Mouse (Mus musculus): ENCODE measurements around the gene Plk1. TPM values are rescaled to one million over a fixed set of nuclear protein-coding genes. Genes with fewer than 3 reads are reported as not detected.

The Plk1 gene
- polyA plus RNA-seq, 1 experiment from 2014 or later, result 150 TPM

- H3K9me3 ChIP-seq (replicated peaks), result 0 out of 2 replicates have a peak, but pooled peaks cover 6% of the 10 kb centered on the region
- no peak overlapping the region for H3K27ac ChIP-seq
- WGBS, result 35% methylated on average over 4 of the region's 4 CpGs
- H3K9ac ChIP-seq, result no peak overlapping the region
- H3K4me2 ChIP-seq, result no peak overlapping the region
- no peak overlapping the region for H3K4me3 ChIP-seq (replicated peaks)
- no peaks in the 10 kb centered on the region for H3K4me1 ChIP-seq
- no peaks in the 10 kb centered on the region for H3K27me3 ChIP-seq
- no peaks in the 10 kb centered on the region for H3K36me3 ChIP-seq
- no peak for ATAC-seq (replicated peaks; ENCODE audit: low FRiP score)
Observed at GRCm38 (mm10) chr7:122197306-122197705, 38.1 kb downstream of the Plk1 start.

GRCm38 (mm10) chr7:122199296-122199695 lies 40.1 kb downstream of the Plk1 start:
- H3K4me2 ChIP-seq, result no peak overlapping the region
- no peaks in the 10 kb centered on the region for H3K36me3 ChIP-seq
- H3K9me3 ChIP-seq (replicated peaks), result 0 out of 2 replicates have a peak, but pooled peaks cover 6% of the 10 kb centered on the region
- H3K27ac ChIP-seq, result no peak overlapping the region
- ATAC-seq (replicated peaks; ENCODE audit: low FRiP score), result no peak
- H3K9ac ChIP-seq, result no peak overlapping the region
- H3K4me1 ChIP-seq, result no peaks in the 10 kb centered on the region
- WGBS, result 30% methylated on average over 5 of the region's 5 CpGs
- no peaks in the 10 kb centered on the region for H3K27me3 ChIP-seq
- no peak overlapping the region for H3K4me3 ChIP-seq (replicated peaks)

GRCm38 (mm10) chr7:122203936-122204335 lies 44.7 kb downstream of the Plk1 start:
- Histone ChIP-seq H3K27ac (no peak overlapping the region), H3K4me3 (replicated peaks) (no peak overlapping the region), H3K9me3 (replicated peaks) (no peaks in the 10 kb centered on the region), H3K27me3 (peaks cover 4% of the 10 kb centered on the region; the same call in 1 of the 2 replicates), H3K9ac (no peak overlapping the region), H3K4me2 (no peak overlapping the region), H3K36me3 (no peaks in the 10 kb centered on the region), H3K4me1 (no peaks in the 10 kb centered on the region)
- no peak for ATAC-seq (replicated peaks; ENCODE audit: low FRiP score)
- 18% methylated on average over 2 of the region's 2 CpGs for WGBS

GRCm38 (mm10) chr7:122206121-122206520 lies 46.9 kb downstream of the Plk1 start:
- no peaks in the 10 kb centered on the region for H3K4me1 ChIP-seq
- no peaks in the 10 kb centered on the region for H3K36me3 ChIP-seq
- no peak overlapping the region for H3K4me3 ChIP-seq (replicated peaks)
- H3K27me3 ChIP-seq, result peaks cover 4% of the 10 kb centered on the region; the same call in 1 of the 2 replicates
- H3K9ac ChIP-seq, result no peak overlapping the region
- H3K4me2 ChIP-seq, result no peak overlapping the region
- no peak for ATAC-seq (replicated peaks; ENCODE audit: low FRiP score)
- H3K9me3 ChIP-seq (replicated peaks), result no peaks in the 10 kb centered on the region
- WGBS, result 79% methylated on average over 2 of the region's 2 CpGs
- H3K27ac ChIP-seq, result no peak overlapping the region

- Histone ChIP-seq H3K4me1 (no peaks in the 10 kb centered on the region), H3K27ac (no peak overlapping the region), H3K4me2 (no peak overlapping the region), H3K27me3 (peaks cover 4% of the 10 kb centered on the region; the same call in 1 of the 2 replicates), H3K36me3 (no peaks in the 10 kb centered on the region), H3K4me3 (replicated peaks) (no peak overlapping the region), H3K9me3 (replicated peaks) (no peaks in the 10 kb centered on the region), H3K9ac (no peak overlapping the region)
- no peak for ATAC-seq (replicated peaks; ENCODE audit: low FRiP score)
- WGBS, result 42% methylated on average over 7 of the region's 7 CpGs
Observed at GRCm38 (mm10) chr7:122208276-122209021, 49.2 kb downstream of the Plk1 start.

- 11% methylated on average over 18 of the region's 20 CpGs for WGBS
- Histone ChIP-seq H3K9me3 (replicated peaks) (peaks cover 3% of the 10 kb centered on the region; the same call in 1 of the 2 replicates), H3K36me3 (no peaks in the 10 kb centered on the region), H3K4me2 (peak within 1 kb of the TSS; percentile 58), H3K27ac (0 out of 2 replicates have a peak within 1 kb of the TSS, but pooled peaks have one; percentile 7), H3K4me1 (peaks cover 9% of the 10 kb centered on the region), H3K9ac (no peak within 1 kb of the TSS), H3K4me3 (replicated peaks) (peak within 1 kb of the TSS; percentile 32), H3K27me3 (peaks cover 8% of the 10 kb centered on the region; the same call in 1 of the 2 replicates)
- peak; percentile 84 for ATAC-seq (replicated peaks; ENCODE audit: low FRiP score)
Observed at GRCm38 (mm10) chr7:122219315-122219801, 60.1 kb downstream of the Plk1 start, which contains the start of gene Chp2. Chp2 (plus strand) TSS chr7:122219496.

Other genes starting within 250 kb of the Plk1 start
- gene Cog7, start 177.7 kb upstream of the Plk1 start, polyA plus RNA-seq (2015; fragmentation: Nextera tagmentation; extraction: Ambion mirVana), result 29.1 and 29.5 TPM in 2 replicates
- 89.4 and 95.4 TPM in 2 replicates for gene Gga2, start 138.2 kb upstream of the Plk1 start, polyA plus RNA-seq (2015; fragmentation: Nextera tagmentation; extraction: Ambion mirVana)
- 65.3 and 66.2 TPM in 2 replicates for gene Ubfd1, start 92.3 kb upstream of the Plk1 start, polyA plus RNA-seq (2015; fragmentation: Nextera tagmentation; extraction: Ambion mirVana)
- 18.6 TPM in 2 replicates for gene Ears2, start 92.2 kb upstream of the Plk1 start, polyA plus RNA-seq (2015; fragmentation: Nextera tagmentation; extraction: Ambion mirVana)
- 703 and 789 TPM in 2 replicates for gene Ndufab1, start 57.6 kb upstream of the Plk1 start, polyA plus RNA-seq (2015; fragmentation: Nextera tagmentation; extraction: Ambion mirVana)
- 18.5 and 20.5 TPM in 2 replicates for gene Palb2, start 26.5 kb upstream of the Plk1 start, polyA plus RNA-seq (2015; fragmentation: Nextera tagmentation; extraction: Ambion mirVana)
- 112 and 118 TPM in 2 replicates for gene Dctn5, start 26.4 kb upstream of the Plk1 start, polyA plus RNA-seq (2015; fragmentation: Nextera tagmentation; extraction: Ambion mirVana)
- 0.89 TPM in 1 of 2 replicates, not detected in the other for gene Ern2, start 26.8 kb downstream of the Plk1 start, polyA plus RNA-seq (2015; fragmentation: Nextera tagmentation; extraction: Ambion mirVana)
- gene Chp2, start 60.1 kb downstream of the Plk1 start, polyA plus RNA-seq (2015; fragmentation: Nextera tagmentation; extraction: Ambion mirVana), result 0.75 and 0.77 TPM in 2 replicates
- gene Prkcb, start 129.3 kb downstream of the Plk1 start, polyA plus RNA-seq (2015; fragmentation: Nextera tagmentation; extraction: Ambion mirVana), result 3.4 and 5.9 TPM in 2 replicates

Measured in kidney, embryonic 15.5 days (tissue).